In the genomic region with DNA sequence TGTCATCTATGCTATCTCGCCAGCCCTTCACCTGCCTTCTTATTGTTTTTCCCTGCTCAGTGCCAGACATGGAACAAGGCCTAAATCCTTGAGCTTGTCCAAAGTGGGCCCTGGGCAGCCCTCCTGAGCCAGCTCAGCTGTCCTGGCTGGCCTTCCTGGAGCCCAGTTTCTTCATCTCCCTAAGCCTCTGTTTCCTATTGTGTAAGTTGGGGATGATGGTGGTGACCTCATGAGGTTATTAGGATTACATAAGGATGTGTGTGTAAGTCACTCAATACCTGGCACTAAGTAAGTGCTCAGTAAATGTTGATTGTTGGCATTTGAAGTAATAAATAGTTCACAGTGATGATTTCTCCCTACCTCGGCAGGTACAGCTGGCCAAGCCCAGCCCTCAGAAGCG, we compare ENCODE assay signal across 21 mouse cellular contexts. TPM values are rescaled to one million over a fixed set of nuclear protein-coding genes. Genes with fewer than 3 reads are reported as not detected.
A peak's percentile ranks its signal among the peaks of the same experiment; 100 is the strongest.
DNase-seq lines count a peak whose midpoint lies in the region; ATAC-seq and TF ChIP-seq lines count a peak whose summit lies in the region.
"Had no signal": no experiment of that assay in that cellular context is flagged by ENCODE, and none has a peak within 500 bp of the region (broad histone marks: within the 10 kb centered on the region; RNA-seq: fewer than 3 reads in every experiment).

No protein-coding gene starts in this region.

- H3K36me3 ChIP-seq in liver, embryonic 11.5 days (ENCODE audit: control insufficient read depth, insufficient read depth, low read length): no peaks in the 10 kb centered on the region; the same call in 1 of the 2 replicates
- H3K36me3 ChIP-seq in liver, embryonic 12.5 days: peaks cover 18% of the 10 kb centered on the region
- peaks cover 4% of the 10 kb centered on the region; the same call in 1 of the 2 replicates for H3K36me3 ChIP-seq in liver, embryonic 13.5 days
- H3K36me3 ChIP-seq in forebrain, postnatal 0 days (ENCODE audit: insufficient read depth): no peaks in the 10 kb centered on the region
- H3K36me3 ChIP-seq: forebrain, embryonic 15.5 days; limb, embryonic 10.5 days; midbrain, embryonic 10.5 days had no signal

- H3K27ac ChIP-seq in liver, embryonic 11.5 days (ENCODE audit: low read depth, low read length): no peak overlapping the region
- H3K27ac ChIP-seq in liver, embryonic 12.5 days: no peak overlapping the region
- H3K27ac ChIP-seq in liver, embryonic 13.5 days: no peak overlapping the region
- H3K27ac ChIP-seq in forebrain, postnatal 0 days (ENCODE audit: low read depth, low read length): no peak overlapping the region
- H3K27ac ChIP-seq: forebrain, embryonic 15.5 days; heart, adult 2 months; hindbrain, embryonic 14.5 days; limb, embryonic 10.5 days; liver, embryonic 14.5 days; midbrain, embryonic 10.5 days had no signal

- no peak for TF ChIP-seq CTCF in forebrain, postnatal 0 days (IDR thresholded peaks at IDR 0.05; ENCODE audit: low read depth)

- H3K27me3 ChIP-seq in liver, embryonic 11.5 days (replicated peaks; ENCODE audit: control insufficient read depth, insufficient read depth, low read length): no peaks in the 10 kb centered on the region
- no peaks in the 10 kb centered on the region for H3K27me3 ChIP-seq in liver, embryonic 12.5 days (replicated peaks)
- H3K27me3 ChIP-seq in liver, embryonic 13.5 days: peaks cover 14% of the 10 kb centered on the region
- H3K27me3 ChIP-seq in forebrain, postnatal 0 days (ENCODE audit: insufficient read depth, low read length): peaks cover 18% of the 10 kb centered on the region

- peak overlapping the region; percentile 93 for H3K4me2 ChIP-seq in liver, embryonic 11.5 days
- H3K4me2 ChIP-seq in liver, embryonic 12.5 days: no peak overlapping the region
- H3K4me2 ChIP-seq in liver, embryonic 13.5 days: 0 out of 2 replicates have a peak overlapping the region, but pooled peaks have one; percentile 95
- H3K4me2 ChIP-seq in forebrain, postnatal 0 days (ENCODE audit: low read depth): no peak overlapping the region
- H3K4me2 ChIP-seq: forebrain, embryonic 15.5 days had no signal

- H3K4me3 ChIP-seq in liver, embryonic 11.5 days (ENCODE audit: low read depth, low read length): no peak overlapping the region
- no peak overlapping the region for H3K4me3 ChIP-seq in liver, embryonic 12.5 days
- no peak overlapping the region for H3K4me3 ChIP-seq in liver, embryonic 13.5 days (replicated peaks)
- H3K4me3 ChIP-seq in forebrain, postnatal 0 days (ENCODE audit: low read depth, low read length): no peak overlapping the region
- H3K4me3 ChIP-seq: forebrain, embryonic 15.5 days; heart, adult 2 months; limb, embryonic 10.5 days; midbrain, embryonic 10.5 days had no signal

- H3K4me1 ChIP-seq in liver, embryonic 11.5 days (replicated peaks; ENCODE audit: control insufficient read depth, insufficient read depth, low read length): peaks cover 33% of the 10 kb centered on the region
- H3K4me1 ChIP-seq in liver, embryonic 12.5 days: peaks cover 57% of the 10 kb centered on the region
- peaks cover 68% of the 10 kb centered on the region for H3K4me1 ChIP-seq in liver, embryonic 13.5 days (replicated peaks)
- H3K4me1 ChIP-seq in forebrain, postnatal 0 days (ENCODE audit: insufficient read depth): no peaks in the 10 kb centered on the region; the same call in 1 of the 2 replicates

- WGBS in liver, embryonic 11.5 days: 85% methylated on average over 3 of the region's 3 CpGs
- 73% methylated on average over 3 of the region's 3 CpGs for WGBS in liver, embryonic 12.5 days (ENCODE audit: insufficient replicate concordance)
- WGBS in liver, embryonic 13.5 days (ENCODE audit: insufficient replicate concordance): 62% methylated on average over 3 of the region's 3 CpGs
- WGBS in forebrain, postnatal 0 days: 91% methylated on average over 3 of the region's 3 CpGs

- no peak for ATAC-seq in liver, embryonic 11.5 days (replicated peaks; ENCODE audit: low FRiP score)
- no peak for ATAC-seq in liver, embryonic 12.5 days
- ATAC-seq in liver, embryonic 13.5 days (ENCODE audit: low read depth): no peak
- no peak for ATAC-seq in forebrain, postnatal 0 days
- ATAC-seq: activated CD4-positive, CD25-positive, alpha-beta regulatory T cell, adult 4 months; forebrain, embryonic 15.5 days; lung, postnatal 0 days had no signal

- H3K9ac ChIP-seq in liver, embryonic 11.5 days (ENCODE audit: low read depth, low read length): no peak overlapping the region
- H3K9ac ChIP-seq in liver, embryonic 12.5 days: no peak overlapping the region
- no peak overlapping the region for H3K9ac ChIP-seq in liver, embryonic 13.5 days
- no peak overlapping the region for H3K9ac ChIP-seq in forebrain, postnatal 0 days
- H3K9ac ChIP-seq: forebrain, embryonic 15.5 days; hindbrain, embryonic 14.5 days; liver, embryonic 14.5 days had no signal

- peak; percentile 25 for DNase-seq in cerebellum, adult 11-12 months
- no peak for DNase-seq in cerebellum, adult 9-10 months
- no peak for DNase-seq in liver, embryonic 11.5 days (ENCODE audit: low spot score)
- no peak for DNase-seq in liver, embryonic 13.5 days
- DNase-seq in forebrain, postnatal 0 days: no peak
- DNase-seq in cerebellum, postnatal 25 days: no peak
- DNase-seq: adrenal gland, adult 8-10 months; gastrocnemius, postnatal 25 days; heart, adult 2 months; heart, postnatal 36 days; kidney, adult 11 months; right cerebral cortex, postnatal 25 days had no signal

- no peaks in the 10 kb centered on the region for H3K9me3 ChIP-seq in liver, embryonic 11.5 days (ENCODE audit: control insufficient read depth, low read length)
- H3K9me3 ChIP-seq in liver, embryonic 12.5 days (replicated peaks): no peaks in the 10 kb centered on the region
- H3K9me3 ChIP-seq in liver, embryonic 13.5 days (replicated peaks): no peaks in the 10 kb centered on the region
- no peaks in the 10 kb centered on the region for H3K9me3 ChIP-seq in forebrain, postnatal 0 days (ENCODE audit: low read length)
- H3K9me3 ChIP-seq: forebrain, embryonic 15.5 days; limb, embryonic 10.5 days; midbrain, embryonic 10.5 days had no signal

RNA-seq across cellular contexts. Expression of a gene that starts 3.6 kb away (rescaled TPM):
- polyA plus RNA-seq in liver, embryonic 11.5 days (2014; fragmentation: Nextera tagmentation; extraction: Ambion mirVana): 117 and 121 TPM in 2 replicates
- polyA plus RNA-seq in liver, embryonic 12.5 days (2016; fragmentation: Nextera tagmentation; extraction: Ambion mirVana): 74.5 and 75.7 TPM in 2 replicates
- 59.8 and 69.9 TPM in 2 replicates for polyA plus RNA-seq in liver, embryonic 13.5 days (2015; fragmentation: Nextera tagmentation; extraction: Ambion mirVana)
- total RNA-seq in forebrain, postnatal 0 days (2014; rRNA removed): 44.2 and 48.5 TPM in 2 replicates
- 68.4 and 73.9 TPM in 2 replicates for polyA plus RNA-seq in forebrain, postnatal 0 days (2015; fragmentation: Nextera tagmentation; extraction: Ambion mirVana)

RNA-seq across cellular contexts. Expression of a gene that starts 20.5 kb away (rescaled TPM):
- 10.8 and 13.1 TPM in 2 replicates for polyA plus RNA-seq in liver, embryonic 11.5 days (2014; fragmentation: Nextera tagmentation; extraction: Ambion mirVana)
- 7.5 and 8.1 TPM in 2 replicates for polyA plus RNA-seq in liver, embryonic 12.5 days (2016; fragmentation: Nextera tagmentation; extraction: Ambion mirVana)
- 5.1 and 6.8 TPM in 2 replicates for polyA plus RNA-seq in liver, embryonic 13.5 days (2015; fragmentation: Nextera tagmentation; extraction: Ambion mirVana)
- 5.4 and 7.6 TPM in 2 replicates for total RNA-seq in forebrain, postnatal 0 days (2014; rRNA removed)
- 8.8 and 9.9 TPM in 2 replicates for polyA plus RNA-seq in forebrain, postnatal 0 days (2015; fragmentation: Nextera tagmentation; extraction: Ambion mirVana)

RNA-seq across cellular contexts. Expression of a gene that starts 20.9 kb away (rescaled TPM):
- polyA plus RNA-seq in liver, embryonic 11.5 days (2014; fragmentation: Nextera tagmentation; extraction: Ambion mirVana): 17.0 and 20.1 TPM in 2 replicates
- 12.8 and 12.9 TPM in 2 replicates for polyA plus RNA-seq in liver, embryonic 12.5 days (2016; fragmentation: Nextera tagmentation; extraction: Ambion mirVana)
- 11.9 and 13.3 TPM in 2 replicates for polyA plus RNA-seq in liver, embryonic 13.5 days (2015; fragmentation: Nextera tagmentation; extraction: Ambion mirVana)
- total RNA-seq in forebrain, postnatal 0 days (2014; rRNA removed): 19.2 and 20.3 TPM in 2 replicates
- 17.7 and 18.6 TPM in 2 replicates for polyA plus RNA-seq in forebrain, postnatal 0 days (2015; fragmentation: Nextera tagmentation; extraction: Ambion mirVana)

RNA-seq across cellular contexts. Expression of a gene that starts 33.0 kb away (rescaled TPM):
- 0.63 and 0.86 TPM in 2 replicates for polyA plus RNA-seq in liver, embryonic 11.5 days (2014; fragmentation: Nextera tagmentation; extraction: Ambion mirVana)
- 0.90 and 1.3 TPM in 2 replicates for polyA plus RNA-seq in liver, embryonic 12.5 days (2016; fragmentation: Nextera tagmentation; extraction: Ambion mirVana)
- polyA plus RNA-seq in liver, embryonic 13.5 days (2015; fragmentation: Nextera tagmentation; extraction: Ambion mirVana): 0.97 TPM in 2 replicates
- total RNA-seq in forebrain, postnatal 0 days (2014; rRNA removed): 0.24 TPM in 1 of 2 replicates, not detected in the other
- polyA plus RNA-seq in forebrain, postnatal 0 days (2015; fragmentation: Nextera tagmentation; extraction: Ambion mirVana): 0.05 and 0.18 TPM in 2 replicates
- total RNA-seq: gastrocnemius, postnatal 25 days had no signal
- polyA plus RNA-seq: forebrain, embryonic 15.5 days; hindbrain, embryonic 14.5 days; neural tube, embryonic 11.5 days had no signal

Comparison
In these comparisons a context has a peak if more than half of its experiments do, and no peak if none do; other contexts are left out.
1. H3K4me2 ChIP-seq: peak in liver, embryonic 11.5 days (single experiment) and liver, embryonic 13.5 days (single experiment); none in liver, embryonic 12.5 days (single experiment) and forebrain, postnatal 0 days (single experiment).